Mouse (Mus musculus): ENCODE measurements around the gene Irf1.

GRCm38 (mm10) chr11:53794015-53794414, 24.2 kb downstream of the Irf1 start:
- TF ChIP-seq POLR2A (IDR thresholded peaks at IDR 0.05; ENCODE audit: insufficient read length, low read depth) (no peak), MAX (IDR thresholded peaks at IDR 0.05; ENCODE audit: low read depth) (no peak), E2F4 (IDR thresholded peaks at IDR 0.05; ENCODE audit: insufficient read depth) (no peak), POLR2AphosphoS2 (IDR thresholded peaks at IDR 0.05; ENCODE audit: insufficient read length, low read depth) (no peak), TCF12 (IDR thresholded peaks at IDR 0.05; ENCODE audit: insufficient read depth, poor library complexity, severe bottlenecking) (no peak), MYOG (IDR thresholded peaks at IDR 0.05; ENCODE audit: control insufficient read depth in 1 of 3, insufficient read depth in 1 of 3, insufficient read length in 2 of 3, low read depth in 2 of 3) (no peak), USF1 (IDR thresholded peaks at IDR 0.05; ENCODE audit: low read depth) (no peak), CEBPB (IDR thresholded peaks at IDR 0.05; ENCODE audit: insufficient read depth, poor library complexity, severe bottlenecking) (no peak), TCF3 (IDR thresholded peaks at IDR 0.05; ENCODE audit: insufficient read length, low read depth) (no peak), REST (IDR thresholded peaks at IDR 0.05; ENCODE audit: insufficient read depth, insufficient read length) (no peak), MYOD1 (IDR thresholded peaks at IDR 0.05; ENCODE audit: control insufficient read depth in 1 of 3, insufficient read length in 2 of 3, low read depth in 2 of 3) (no peak), SRF (IDR thresholded peaks at IDR 0.05; ENCODE audit: control insufficient read depth, insufficient read length, low read depth) (no peak)

Measured in myocyte (in vitro differentiated cells).